Mouse (Mus musculus): ENCODE results near the gene Fbxo39. TPM values are rescaled to one million over a fixed set of nuclear protein-coding genes. Genes with fewer than 3 reads are reported as not detected.
A peak's percentile ranks its signal among the peaks of the same experiment; 100 is the strongest.

Fbxo39 gene
- polyA plus RNA-seq, 1 experiment from 2014 or later, result not detected

GRCm38 (mm10) chr11:72285971-72286480 is 28.2 kb upstream of the Fbxo39 start:
- no peak overlapping the region for H3K4me2 ChIP-seq
- H3K9me3 ChIP-seq (replicated peaks), result no peaks in the 10 kb centered on the region
- H3K36me3 ChIP-seq (replicated peaks), result no peaks in the 10 kb centered on the region
- H3K9ac ChIP-seq, result no peak overlapping the region
- H3K4me3 ChIP-seq (replicated peaks), result no peak overlapping the region
- 43% methylated on average over 6 of the region's 6 CpGs for WGBS (ENCODE audit: insufficient replicate concordance)
- H3K4me1 ChIP-seq (replicated peaks), result no peaks in the 10 kb centered on the region
- ATAC-seq (ENCODE audit: insufficient read depth), result no peak
- H3K27ac ChIP-seq (replicated peaks), result no peak overlapping the region
- no peaks in the 10 kb centered on the region for H3K27me3 ChIP-seq

- Histone ChIP-seq H3K4me3 (replicated peaks) (no peak overlapping the region), H3K27ac (replicated peaks) (no peak overlapping the region), H3K4me2 (no peak overlapping the region), H3K27me3 (no peaks in the 10 kb centered on the region), H3K4me1 (replicated peaks) (no peaks in the 10 kb centered on the region), H3K9me3 (replicated peaks) (no peaks in the 10 kb centered on the region), H3K9ac (no peak overlapping the region), H3K36me3 (replicated peaks) (no peaks in the 10 kb centered on the region)
- ATAC-seq (ENCODE audit: insufficient read depth), result no peak
- WGBS (ENCODE audit: insufficient replicate concordance), result 58% methylated on average over 3 of the region's 3 CpGs
Observed at GRCm38 (mm10) chr11:72286651-72287050, 27.6 kb upstream of the Fbxo39 start.

GRCm38 (mm10) chr11:72287126-72287525 is 27.1 kb upstream of the Fbxo39 start:
- H3K4me1 ChIP-seq (replicated peaks), result no peaks in the 10 kb centered on the region
- no peaks in the 10 kb centered on the region for H3K36me3 ChIP-seq (replicated peaks)
- ATAC-seq (ENCODE audit: insufficient read depth), result no peak
- no peak overlapping the region for H3K9ac ChIP-seq
- no peaks in the 10 kb centered on the region for H3K27me3 ChIP-seq
- WGBS (ENCODE audit: insufficient replicate concordance), result 68% methylated on average over 2 of the region's 2 CpGs
- no peak overlapping the region for H3K27ac ChIP-seq (replicated peaks)
- no peaks in the 10 kb centered on the region for H3K9me3 ChIP-seq (replicated peaks)
- no peak overlapping the region for H3K4me2 ChIP-seq
- no peak overlapping the region for H3K4me3 ChIP-seq (replicated peaks)

GRCm38 (mm10) chr11:72287543-72287942 is 26.7 kb upstream of the Fbxo39 start:
- Histone ChIP-seq H3K4me1 (replicated peaks) (no peaks in the 10 kb centered on the region), H3K4me3 (replicated peaks) (no peak overlapping the region), H3K4me2 (no peak overlapping the region), H3K27me3 (no peaks in the 10 kb centered on the region), H3K9me3 (replicated peaks) (no peaks in the 10 kb centered on the region), H3K9ac (no peak overlapping the region), H3K27ac (replicated peaks) (no peak overlapping the region), H3K36me3 (replicated peaks) (no peaks in the 10 kb centered on the region)
- 62% methylated on average over 3 of the region's 3 CpGs for WGBS (ENCODE audit: insufficient replicate concordance)
- no peak for ATAC-seq (ENCODE audit: insufficient read depth)

- H3K4me1 ChIP-seq (replicated peaks), result no peaks in the 10 kb centered on the region
- H3K36me3 ChIP-seq (replicated peaks), result no peaks in the 10 kb centered on the region
- 62% methylated on average over 2 of the region's 2 CpGs for WGBS (ENCODE audit: insufficient replicate concordance)
- H3K4me3 ChIP-seq (replicated peaks), result no peak overlapping the region
- H3K27ac ChIP-seq (replicated peaks), result no peak overlapping the region
- no peak overlapping the region for H3K9ac ChIP-seq
- no peak overlapping the region for H3K4me2 ChIP-seq
- ATAC-seq (ENCODE audit: insufficient read depth), result no peak
- H3K9me3 ChIP-seq (replicated peaks), result no peaks in the 10 kb centered on the region
- H3K27me3 ChIP-seq, result no peaks in the 10 kb centered on the region
Observed at GRCm38 (mm10) chr11:72293116-72293515, 21.1 kb upstream of the Fbxo39 start.

GRCm38 (mm10) chr11:72301334-72301733 is 12.9 kb upstream of the Fbxo39 start, which contains the start of gene Xaf1:
TSS of gene Xaf1 (plus strand) at chr11:72301629.
- WGBS (ENCODE audit: insufficient replicate concordance), result 2% methylated on average over 6 of the region's 6 CpGs
- no peak within 1 kb of the TSS for H3K27ac ChIP-seq (replicated peaks)

GRCm38 (mm10) chr11:72302230-72302629 is 12.0 kb upstream of the Fbxo39 start:
- 62% methylated on average over 7 of the region's 7 CpGs for WGBS (ENCODE audit: insufficient replicate concordance)
- Histone ChIP-seq H3K27me3 (no peaks in the 10 kb centered on the region), H3K27ac (replicated peaks) (no peak overlapping the region), H3K4me2 (peak overlapping the region; percentile 47), H3K9me3 (replicated peaks) (no peaks in the 10 kb centered on the region), H3K9ac (no peak overlapping the region), H3K36me3 (replicated peaks) (no peaks in the 10 kb centered on the region), H3K4me3 (replicated peaks) (peak overlapping the region; percentile 42), H3K4me1 (replicated peaks) (peaks cover 10% of the 10 kb centered on the region; the same call in 1 of the 2 replicates)
- no peak for ATAC-seq (ENCODE audit: insufficient read depth)

More at GRCm38 (mm10) chr11:72301334-72301733, 12.9 kb upstream of the Fbxo39 start, which contains the start of gene Xaf1:
- Histone ChIP-seq H3K4me2 (peak within 1 kb of the TSS; percentile 47), H3K27me3 (no peaks in the 10 kb centered on the region), H3K36me3 (replicated peaks) (no peaks in the 10 kb centered on the region), H3K4me1 (replicated peaks) (peaks cover 10% of the 10 kb centered on the region; the same call in 1 of the 2 replicates), H3K9me3 (replicated peaks) (no peaks in the 10 kb centered on the region), H3K4me3 (replicated peaks) (peak within 1 kb of the TSS; percentile 42), H3K9ac (no peak within 1 kb of the TSS)
- peak; percentile 49; the same call in 1 of the 2 replicates for ATAC-seq (ENCODE audit: insufficient read depth)

- H3K4me2 ChIP-seq, result no peak overlapping the region
- no peaks in the 10 kb centered on the region for H3K36me3 ChIP-seq (replicated peaks)
- H3K27ac ChIP-seq (replicated peaks), result no peak overlapping the region
- H3K9ac ChIP-seq, result no peak overlapping the region
- WGBS (ENCODE audit: insufficient replicate concordance), result 63% methylated on average over 5 of the region's 5 CpGs
- no peaks in the 10 kb centered on the region for H3K9me3 ChIP-seq (replicated peaks)
- H3K4me1 ChIP-seq (replicated peaks), result no peaks in the 10 kb centered on the region
- no peak for ATAC-seq (ENCODE audit: insufficient read depth)
- no peak overlapping the region for H3K4me3 ChIP-seq (replicated peaks)
- H3K27me3 ChIP-seq, result no peaks in the 10 kb centered on the region
Observed at GRCm38 (mm10) chr11:72307461-72307860, 6.8 kb upstream of the Fbxo39 start.

- Histone ChIP-seq H3K9me3 (replicated peaks) (no peaks in the 10 kb centered on the region), H3K4me1 (replicated peaks) (no peaks in the 10 kb centered on the region), H3K4me3 (replicated peaks) (no peak overlapping the region), H3K27me3 (peaks cover 9% of the 10 kb centered on the region), H3K4me2 (no peak overlapping the region), H3K36me3 (replicated peaks) (no peaks in the 10 kb centered on the region), H3K27ac (replicated peaks) (no peak overlapping the region), H3K9ac (no peak overlapping the region)
- no peak for ATAC-seq (ENCODE audit: insufficient read depth)
- 24% methylated on average over 2 of the region's 2 CpGs for WGBS (ENCODE audit: insufficient replicate concordance)
Observed at GRCm38 (mm10) chr11:72308982-72309381, 5.3 kb upstream of the Fbxo39 start.

- ATAC-seq (ENCODE audit: insufficient read depth), result no peak
- Histone ChIP-seq H3K4me1 (replicated peaks) (no peaks in the 10 kb centered on the region), H3K4me2 (no peak overlapping the region), H3K27ac (replicated peaks) (no peak overlapping the region), H3K4me3 (replicated peaks) (no peak overlapping the region), H3K36me3 (replicated peaks) (no peaks in the 10 kb centered on the region), H3K9ac (no peak overlapping the region), H3K9me3 (replicated peaks) (no peaks in the 10 kb centered on the region), H3K27me3 (peaks cover 24% of the 10 kb centered on the region)
- 31% methylated on average over 4 of the region's 4 CpGs for WGBS (ENCODE audit: insufficient replicate concordance)
Observed at GRCm38 (mm10) chr11:72310491-72310890, 3.8 kb upstream of the Fbxo39 start.

GRCm38 (mm10) chr11:72311355-72312001 is 2.8 kb upstream of the Fbxo39 start:
- WGBS (ENCODE audit: insufficient replicate concordance), result 60% methylated on average over 10 of the region's 10 CpGs
- ATAC-seq (ENCODE audit: insufficient read depth), result no peak
- Histone ChIP-seq H3K9ac (no peak overlapping the region), H3K4me2 (no peak overlapping the region), H3K4me3 (replicated peaks) (no peak overlapping the region), H3K27ac (replicated peaks) (no peak overlapping the region), H3K27me3 (peaks cover 30% of the 10 kb centered on the region), H3K9me3 (replicated peaks) (no peaks in the 10 kb centered on the region), H3K4me1 (replicated peaks) (no peaks in the 10 kb centered on the region), H3K36me3 (replicated peaks) (no peaks in the 10 kb centered on the region)

Measured in liver, embryonic 15.5 days (tissue).